Mouse (Mus musculus) heart, postnatal 0 days (tissue): Measurements from ENCODE around the gene A730061H03Rik.

Experiments used
- CTCF ChIP-seq: IDR thresholded peaks from 2 replicates; pipeline ENCODE4 v1.5.1; 2016; ENCODE audit warnings: antibody characterized with exemption, control low read depth, low read depth
- EP300 ChIP-seq: IDR thresholded peaks from 2 replicates; pipeline ENCODE4 v1.6.1; 2016; ENCODE audit warnings: antibody characterized with exemption, low read depth

- TF ChIP-seq CTCF = no peak
- TF ChIP-seq EP300 = peak; percentile 66; the same call in 1 of the 2 replicates
Observed at GRCm38 (mm10) chr14:55575302-55575701, 15.1 kb upstream of the A730061H03Rik start, which contains the start of gene Fitm1.
